18 mouse cellular contexts compared by ENCODE assay signal in genomic region chr8:119408311-119408710, GRCm38 (mm10). TPM values are rescaled to one million over a fixed set of nuclear protein-coding genes. Genes with fewer than 3 reads are reported as not detected.
"Had no signal": no experiment of that assay in that cellular context is flagged by ENCODE, and none has a peak within 500 bp of the region (broad histone marks: within the 10 kb centered on the region; RNA-seq: fewer than 3 reads in every experiment).

No protein-coding gene starts in this region.

- H3K27me3 ChIP-seq: liver, embryonic 13.5 days; lung, embryonic 15.5 days; midbrain, embryonic 15.5 days; neural tube, embryonic 12.5 days; neural tube, embryonic 15.5 days had no signal

- DNase-seq: kidney, adult 2 months; layer of hippocampus, adult 9-11 months; liver; liver, embryonic 13.5 days; thymus, adult 18-20 months; thymus, postnatal 14 days; thymus, postnatal 4 days had no signal

- H3K4me3 ChIP-seq: layer of hippocampus, adult 2 months; limb, embryonic 10.5 days; limb, embryonic 13.5 days; liver, embryonic 13.5 days; lung, embryonic 15.5 days; midbrain, embryonic 12.5 days; midbrain, embryonic 15.5 days; neural tube, embryonic 12.5 days; neural tube, embryonic 15.5 days had no signal

- ATAC-seq: intestine, postnatal 0 days; midbrain, embryonic 15.5 days had no signal

- H3K4me2 ChIP-seq: limb, embryonic 13.5 days; liver, embryonic 13.5 days; lung, embryonic 15.5 days; midbrain, embryonic 12.5 days; midbrain, embryonic 15.5 days; neural tube, embryonic 12.5 days; neural tube, embryonic 15.5 days had no signal

- H3K27ac ChIP-seq: kidney, postnatal 0 days; layer of hippocampus, adult 2 months; limb, embryonic 10.5 days; limb, embryonic 13.5 days; liver, embryonic 13.5 days; lung, embryonic 15.5 days; macrophage; midbrain, embryonic 12.5 days; midbrain, embryonic 15.5 days; neural tube, embryonic 12.5 days; neural tube, embryonic 15.5 days had no signal

- H3K9me3 ChIP-seq: limb, embryonic 10.5 days; limb, embryonic 13.5 days; liver, embryonic 13.5 days; lung, embryonic 15.5 days; midbrain, embryonic 12.5 days; midbrain, embryonic 15.5 days; neural tube, embryonic 12.5 days; neural tube, embryonic 15.5 days had no signal

- H3K9ac ChIP-seq: limb, embryonic 13.5 days; liver, embryonic 13.5 days; lung, embryonic 15.5 days; midbrain, embryonic 12.5 days; midbrain, embryonic 15.5 days; neural tube, embryonic 12.5 days; neural tube, embryonic 15.5 days had no signal

RNA-seq across cellular contexts. Expression of gene Necab2, which starts 38.2 kb away (rescaled TPM):
- polyA plus RNA-seq: macrophage had no signal
